Mouse (Mus musculus) MEL (cell line): ENCODE results near the gene Stn1. TPM values are rescaled to one million over a fixed set of nuclear protein-coding genes. Genes with fewer than 3 reads are reported as not detected.

ENCODE experiments used
- DNase-seq: peaks from one replicate; pipeline ENCODE4 v3.0.0; 2011; ENCODE audit warnings: low read depth, low spot score
- H3K27ac ChIP-seq: 2 replicates; pipeline ENCODE4 v1.5.1; 2012; ENCODE audit warnings: low read depth, mild to moderate bottlenecking, control low read depth, low read length, moderate library complexity; ENCODE audit not compliant: control insufficient read depth
- H3K27me3 ChIP-seq, 2 experiments: fragments of 150-350 bp in 1 of 2; sonication (generic) in 1 of 2; 2 replicates each; pipeline ENCODE4 v1.6.1; 2012; ENCODE audit warnings: low read length in 2 of 2, mild to moderate bottlenecking in 2 of 2, improper control_type of control experiment in 1 of 2, moderate library complexity in 1 of 2; ENCODE audit not compliant: insufficient read depth in 2 of 2, control insufficient read depth in 1 of 2
- H3K36me3 ChIP-seq, 2 experiments: 2 replicates each; pipeline ENCODE4 v1.6.1; 2012 to 2014; ENCODE audit warnings: low read length in 2 of 2, improper control_type of control experiment in 1 of 2, inconsistent platforms in 1 of 2, mild to moderate bottlenecking in 1 of 2; ENCODE audit not compliant: insufficient read depth in 2 of 2, control insufficient read depth in 1 of 2
- H3K4me1 ChIP-seq, 2 experiments: fragments of 150-350 bp in 1 of 2; sonication (generic) in 1 of 2; 2 replicates each; pipeline ENCODE4 v1.6.1; 2012; ENCODE audit warnings: low read length in 2 of 2, improper control_type of control experiment in 1 of 2, mild to moderate bottlenecking in 1 of 2; ENCODE audit not compliant: insufficient read depth in 2 of 2, control insufficient read depth in 1 of 2
- H3K4me3 ChIP-seq, 2 experiments: fragments of 150-350 bp in 1 of 2; sonication (generic) in 1 of 2; 2 replicates each; pipeline ENCODE4 v1.5.1; 2012; ENCODE audit warnings: low read depth in 2 of 2, low read length in 2 of 2, mild to moderate bottlenecking in 2 of 2, moderate library complexity in 2 of 2, control low read depth in 1 of 2, improper control_type of control experiment in 1 of 2; ENCODE audit not compliant: control insufficient read depth in 1 of 2, insufficient read depth in 1 of 2
- H3K79me2 ChIP-seq: 2 replicates; pipeline ENCODE4 v1.6.1; 2012; ENCODE audit warnings: mild to moderate bottlenecking, low read length, moderate library complexity; ENCODE audit not compliant: control insufficient read depth, poor library complexity, insufficient read depth
- H3K9ac ChIP-seq: 2 replicates; pipeline ENCODE4 v1.6.1; 2012; ENCODE audit warnings: low read depth, mild to moderate bottlenecking, control low read depth, low read length, moderate library complexity; ENCODE audit not compliant: control insufficient read depth, poor library complexity, severe bottlenecking
- H3K9me3 ChIP-seq: fragments of 150-350 bp; sonication (generic); replicated peaks from 2 replicates; pipeline ENCODE4 v1.6.1; 2012; ENCODE audit warnings: mild to moderate bottlenecking, low read length, improper control_type of control experiment, moderate library complexity; ENCODE audit not compliant: insufficient read depth
- BHLHE40 ChIP-seq: IDR thresholded peaks from 2 replicates; pipeline ENCODE4 v1.6.1; 2012; ENCODE audit warnings: low read depth, mild to moderate bottlenecking, inconsistent platforms, low read length, improper control_type of control experiment, borderline replicate concordance
- CHD2 ChIP-seq: IDR thresholded peaks from 2 replicates; pipeline ENCODE4 v1.6.1; 2011; ENCODE audit warnings: low read length, improper control_type of control experiment
- E2F4 ChIP-seq: IDR thresholded peaks from 2 replicates; pipeline ENCODE4 v1.6.1; 2011; ENCODE audit warnings: low read depth, low read length, improper control_type of control experiment, borderline replicate concordance
- ELF1 ChIP-seq: IDR thresholded peaks from 2 replicates; pipeline ENCODE4 v1.6.1; 2014; ENCODE audit warnings: low read depth, mild to moderate bottlenecking, inconsistent platforms, low read length, improper control_type of control experiment, moderate library complexity
- EP300 ChIP-seq, 2 experiments: IDR thresholded peaks; 2 replicates each; pipeline ENCODE4 v1.6.1; 2011; ENCODE audit warnings: improper control_type of control experiment in 2 of 2, low read length in 2 of 2, low read depth in 1 of 2, mild to moderate bottlenecking in 1 of 2
- ETS1 ChIP-seq: IDR thresholded peaks from 2 replicates; pipeline ENCODE4 v1.6.1; 2012; ENCODE audit warnings: low read depth, mild to moderate bottlenecking, inconsistent platforms, low read length, improper control_type of control experiment, moderate library complexity
- GABPA ChIP-seq: IDR thresholded peaks from 2 replicates; pipeline ENCODE4 v1.6.1; 2012; ENCODE audit warnings: low read depth, mild to moderate bottlenecking, inconsistent platforms, low read length, improper control_type of control experiment, moderate library complexity
- HCFC1 ChIP-seq: IDR thresholded peaks from 2 replicates; pipeline ENCODE4 v1.6.1; 2012; ENCODE audit warnings: low read depth, mild to moderate bottlenecking, inconsistent platforms, low read length, improper control_type of control experiment, moderate library complexity
- JUND ChIP-seq: IDR thresholded peaks from 2 replicates; pipeline ENCODE4 v1.6.1; 2011; ENCODE audit warnings: low read depth, mild to moderate bottlenecking, improper control_type of control experiment, low read length
- MAX ChIP-seq: IDR thresholded peaks from 2 replicates; pipeline ENCODE4 v1.6.1; 2011; ENCODE audit warnings: low read length, improper control_type of control experiment
- MYC ChIP-seq: IDR thresholded peaks from 2 replicates; pipeline ENCODE4 v1.6.1; 2011; ENCODE audit warnings: low read depth, mild to moderate bottlenecking, low read length, improper control_type of control experiment, moderate library complexity
- NRF1 ChIP-seq: IDR thresholded peaks from 2 replicates; pipeline ENCODE4 v1.6.1; 2014; ENCODE audit warnings: low read depth, mild to moderate bottlenecking, inconsistent platforms, low read length, improper control_type of control experiment, moderate library complexity; ENCODE audit not compliant: poor library complexity, insufficient read depth, severe bottlenecking
- POLR2A ChIP-seq, 2 experiments: IDR thresholded peaks; 2 replicates each; pipeline ENCODE4 v1.6.1; 2011 to 2012; ENCODE audit warnings: low read length in 2 of 2, mild to moderate bottlenecking in 2 of 2, control low read depth in 1 of 2, improper control_type of control experiment in 1 of 2, low read depth in 1 of 2, moderate library complexity in 1 of 2; ENCODE audit not compliant: control insufficient read depth in 1 of 2, insufficient read depth in 1 of 2, poor library complexity in 1 of 2
- POLR2AphosphoS2 ChIP-seq: IDR thresholded peaks from 2 replicates; pipeline ENCODE4 v1.6.1; 2011; ENCODE audit warnings: low read length, improper control_type of control experiment
- RAD21 ChIP-seq: IDR thresholded peaks from 2 replicates; pipeline ENCODE4 v1.6.1; 2011; ENCODE audit warnings: mild to moderate bottlenecking, low read depth, low read length, improper control_type of control experiment
- RCOR1 ChIP-seq: IDR thresholded peaks from 2 replicates; pipeline ENCODE4 v1.6.1; 2012; ENCODE audit warnings: low read depth, mild to moderate bottlenecking, inconsistent platforms, low read length, improper control_type of control experiment
- SMC3 ChIP-seq: IDR thresholded peaks from 2 replicates; pipeline ENCODE4 v1.6.1; 2011; ENCODE audit warnings: low read depth, low read length, improper control_type of control experiment
- TAL1 ChIP-seq: IDR thresholded peaks from 2 replicates; pipeline ENCODE4 v1.6.1; 2012; ENCODE audit warnings: mild to moderate bottlenecking, inconsistent platforms, low read length, moderate library complexity, mixed read lengths
- TBP ChIP-seq: IDR thresholded peaks from 2 replicates; pipeline ENCODE4 v1.8.0; 2011; ENCODE audit warnings: low read depth, low read length, improper control_type of control experiment
- UBTF ChIP-seq: IDR thresholded peaks from 2 replicates; pipeline ENCODE4 v1.6.1; 2012; ENCODE audit warnings: low read depth, mild to moderate bottlenecking, inconsistent platforms, low read length, improper control_type of control experiment, moderate library complexity, borderline replicate concordance; ENCODE audit not compliant: insufficient read depth
- USF1 ChIP-seq: IDR thresholded peaks from 2 replicates; pipeline ENCODE4 v1.6.1; 2014; ENCODE audit warnings: low read depth, mild to moderate bottlenecking, inconsistent platforms, low read length, improper control_type of control experiment, moderate library complexity
- USF2 ChIP-seq, 2 experiments: IDR thresholded peaks; 2 replicates each; pipeline ENCODE4 v1.6.1; 2011 to 2012; ENCODE audit warnings: improper control_type of control experiment in 2 of 2, low read length in 2 of 2, borderline replicate concordance in 1 of 2, inconsistent platforms in 1 of 2, low read depth in 1 of 2, mild to moderate bottlenecking in 1 of 2; ENCODE audit not compliant: insufficient read depth in 1 of 2
- ZC3H11A ChIP-seq: IDR thresholded peaks from 2 replicates; pipeline ENCODE4 v1.6.1; 2012; ENCODE audit warnings: low read depth, mild to moderate bottlenecking, inconsistent platforms, low read length, improper control_type of control experiment
- ZMIZ1 ChIP-seq: IDR thresholded peaks from 2 replicates; pipeline ENCODE4 v1.6.1; 2012; ENCODE audit warnings: low read depth, mild to moderate bottlenecking, inconsistent platforms, low read length, improper control_type of control experiment, moderate library complexity
- ZNF384 ChIP-seq: IDR thresholded peaks from 2 replicates; pipeline ENCODE4 v1.6.1; 2012; ENCODE audit warnings: low read depth, mild to moderate bottlenecking, inconsistent platforms, low read length, improper control_type of control experiment
- polyA plus RNA-seq, 2 experiments: library from polyadenylated mRNA; stranded (reverse) in 1 of 2; unstranded in 1 of 2; fragments of >175 nt in 1 of 2; fragments of >200 nt in 1 of 2; gene quantifications; 2 replicates each; pipeline versions ENCODE4 v1.2.1 to v1.2.4; 2012; ENCODE audit warnings: low replicate concordance in 2 of 2, low read depth in 1 of 2; ENCODE audit not compliant: insufficient read length in 2 of 2, insufficient read depth in 1 of 2, missing spikeins in 1 of 2
- total RNA-seq: library from RNA; depleted of rRNA; stranded (reverse); fragments of 300-350 nt; gene quantifications from 2 replicates; pipeline ENCODE4 v1.2.3, GENCODE M21; 2012

Stn1 gene
- total and polyA plus RNA-seq, 3 experiments = 9.7 to 13.6 TPM; not detected in 1

- Histone ChIP-seq H3K9ac (no peak overlapping the region), H3K36me3 (no peaks in the 10 kb centered on the region), H3K4me3 (no peak overlapping the region), H3K27ac (no peak overlapping the region), H3K79me2 (no peaks in the 10 kb centered on the region), H3K4me1 (no peaks in the 10 kb centered on the region), H3K27me3 (peaks cover 0 to 4% of the 10 kb centered on the region in 2 experiments; a peak in 2 of 4 replicates), H3K9me3 (no peaks in the 10 kb centered on the region)
- no peak for TF ChIP-seq ELF1
- no peak for TF ChIP-seq RCOR1
- TF ChIP-seq ETS1 = no peak
- TF ChIP-seq SMC3 = no peak
- no peak for TF ChIP-seq EP300 (IDR thresholded peaks at IDR 0.05; ENCODE audit: low read depth in 1 of 2, low read length in 2 of 2)
- no peak for TF ChIP-seq ZMIZ1
- no peak for TF ChIP-seq MAX
- no peak for TF ChIP-seq NRF1
- no peak for TF ChIP-seq ZNF384
- TF ChIP-seq USF1 = no peak
- no peak for TF ChIP-seq POLR2A (IDR thresholded peaks at IDR 0.05; ENCODE audit: control insufficient read depth in 1 of 2, insufficient read depth in 1 of 2, low read depth in 1 of 2, low read length in 2 of 2, poor library complexity in 1 of 2)
- no peak for TF ChIP-seq POLR2AphosphoS2
- no peak for TF ChIP-seq UBTF
- no peak for TF ChIP-seq GABPA
- no peak for DNase-seq
Observed at GRCm38 (mm10) chr19:47471808-47472207, 65.5 kb downstream of the Stn1 start.

GRCm38 (mm10) chr19:47468750-47469149 lies 68.6 kb downstream of the Stn1 start:
- no peak overlapping the region for H3K4me3 ChIP-seq
- no peak for DNase-seq
- H3K79me2 ChIP-seq = no peaks in the 10 kb centered on the region
- H3K9ac ChIP-seq = no peak overlapping the region
- H3K4me1 ChIP-seq = no peaks in the 10 kb centered on the region
- H3K27ac ChIP-seq = no peak overlapping the region
- no peaks in the 10 kb centered on the region for H3K9me3 ChIP-seq
- H3K27me3 ChIP-seq = no peaks in the 10 kb centered on the region; a peak in 2 of 4 replicates
- no peak for TF ChIP-seq E2F4
- no peak for TF ChIP-seq USF2 (IDR thresholded peaks at IDR 0.05; ENCODE audit: borderline replicate concordance in 1 of 2, insufficient read depth in 1 of 2, low read depth in 1 of 2, low read length in 2 of 2)
- TF ChIP-seq TAL1 = no peak
- TF ChIP-seq RCOR1 = no peak
- no peak for TF ChIP-seq MYC
- TF ChIP-seq UBTF = no peak
- TF ChIP-seq BHLHE40 = no peak
- no peak for TF ChIP-seq JUND
- no peak for TF ChIP-seq CHD2
- TF ChIP-seq ETS1 = no peak
- TF ChIP-seq HCFC1 = no peak
- TF ChIP-seq ZC3H11A = no peak
- no peak for TF ChIP-seq POLR2A (IDR thresholded peaks at IDR 0.05; ENCODE audit: control insufficient read depth in 1 of 2, insufficient read depth in 1 of 2, low read depth in 1 of 2, low read length in 2 of 2, poor library complexity in 1 of 2)
- no peak for TF ChIP-seq ZNF384
- no peak for TF ChIP-seq RAD21
- TF ChIP-seq TBP = no peak
- no peak for TF ChIP-seq EP300 (IDR thresholded peaks at IDR 0.05; ENCODE audit: low read depth in 1 of 2, low read length in 2 of 2)
- no peaks in the 10 kb centered on the region for H3K36me3 ChIP-seq
